Mouse (Mus musculus) stomach, postnatal 0 days (tissue): ENCODE results near the gene Ak8.

Source experiments
- CTCF ChIP-seq: IDR thresholded peaks from 2 replicates; pipeline ENCODE4 v1.5.1; 2016; ENCODE audit warnings: antibody characterized with exemption, low read depth, mild to moderate bottlenecking, moderate library complexity
- EP300 ChIP-seq: optimal IDR thresholded peaks from 2 replicates; pipeline ENCODE3; 2016; ENCODE audit warnings: antibody characterized with exemption

GRCm38 (mm10) chr2:28662891-28663290, 37.1 kb upstream of the Ak8 start:
- no peak for TF ChIP-seq CTCF
- no peak for TF ChIP-seq EP300
